ENCODE assay signal across 11 mouse cellular contexts in the genomic region with DNA sequence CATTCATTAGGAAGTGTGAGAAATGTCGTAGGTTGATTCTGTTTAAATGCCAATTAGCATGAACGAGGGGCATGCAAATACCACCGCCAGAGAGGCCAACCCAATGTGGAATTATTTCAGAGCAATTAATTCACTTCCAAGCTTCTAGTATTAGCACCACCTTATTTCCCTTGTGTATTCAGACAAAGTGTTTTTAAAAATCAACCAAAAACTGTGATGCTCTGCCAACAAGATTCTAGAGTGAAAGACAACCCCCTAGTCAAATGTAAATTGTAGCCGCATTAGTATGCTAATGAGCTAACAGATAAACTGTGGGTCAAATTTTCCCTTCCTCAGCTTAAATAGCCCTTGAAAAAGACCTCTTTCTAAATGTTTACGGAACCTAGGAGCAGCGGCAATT. TPM values are rescaled to one million over a fixed set of nuclear protein-coding genes. Genes with fewer than 3 reads are reported as not detected.
DNase-seq lines count a peak whose midpoint lies in the region; ATAC-seq and TF ChIP-seq lines count a peak whose summit lies in the region.
"Had no signal": no experiment of that assay in that cellular context is flagged by ENCODE, and none has a peak within 500 bp of the region (broad histone marks: within the 10 kb centered on the region; RNA-seq: fewer than 3 reads in every experiment).

No protein-coding gene starts in this region.

- H3K36me3 ChIP-seq in heart, embryonic 15.5 days, result no peaks in the 10 kb centered on the region
- no peaks in the 10 kb centered on the region for H3K36me3 ChIP-seq in E14TG2a.4 (ENCODE audit: insufficient read depth, low read length)
- H3K36me3 ChIP-seq in forebrain, embryonic 13.5 days (ENCODE audit: poor library complexity, severe bottlenecking), result no peaks in the 10 kb centered on the region
- H3K36me3 ChIP-seq in liver, postnatal 0 days (replicated peaks; ENCODE audit: insufficient read depth, low read length), result no peaks in the 10 kb centered on the region
- H3K36me3 ChIP-seq: lung, embryonic 15.5 days had no signal

- H3K9ac ChIP-seq in heart, embryonic 15.5 days, result no peak overlapping the region
- no peak overlapping the region for H3K9ac ChIP-seq in forebrain, embryonic 13.5 days
- H3K9ac ChIP-seq in liver, postnatal 0 days (replicated peaks), result no peak overlapping the region
- H3K9ac ChIP-seq: lung, embryonic 15.5 days had no signal

- H3K4me1 ChIP-seq in heart, embryonic 15.5 days (replicated peaks), result no peaks in the 10 kb centered on the region; the same call in 1 of the 2 replicates
- H3K4me1 ChIP-seq in E14TG2a.4 (replicated peaks; ENCODE audit: low read depth, low read length), result peaks cover 19% of the 10 kb centered on the region
- peaks cover 45% of the 10 kb centered on the region for H3K4me1 ChIP-seq in forebrain, embryonic 13.5 days
- no peaks in the 10 kb centered on the region for H3K4me1 ChIP-seq in liver, postnatal 0 days (ENCODE audit: insufficient read depth)
- H3K4me1 ChIP-seq: lung, embryonic 15.5 days had no signal

- no peaks in the 10 kb centered on the region for H3K9me3 ChIP-seq in heart, embryonic 15.5 days (replicated peaks)
- H3K9me3 ChIP-seq in E14TG2a.4 (ENCODE audit: low read length), result no peaks in the 10 kb centered on the region
- no peaks in the 10 kb centered on the region for H3K9me3 ChIP-seq in forebrain, embryonic 13.5 days (replicated peaks)
- H3K9me3 ChIP-seq in liver, postnatal 0 days (ENCODE audit: low read length), result no peaks in the 10 kb centered on the region
- H3K9me3 ChIP-seq: lung, embryonic 15.5 days had no signal

- H3K4me3 ChIP-seq in heart, embryonic 15.5 days, result peak overlapping the region; percentile 28; the same call in 1 of the 2 replicates
- peak overlapping the region; percentile 52 for H3K4me3 ChIP-seq in E14TG2a.4 (replicated peaks; ENCODE audit: low read length)
- H3K4me3 ChIP-seq in forebrain, embryonic 13.5 days, result no peak overlapping the region
- peak overlapping the region; percentile 1; the same call in 1 of the 2 replicates for H3K4me3 ChIP-seq in liver, postnatal 0 days (ENCODE audit: low read depth, low read length)

- TF ChIP-seq CTCF in E14TG2a.4 (conservative IDR thresholded peaks at IDR 0.05; ENCODE audit: low read length), result no peak
- no peak for TF ChIP-seq CTCF in liver, postnatal 0 days (IDR thresholded peaks at IDR 0.05; ENCODE audit: low read depth)

- 27% methylated on average over 6 of the region's 6 CpGs for WGBS in heart, embryonic 15.5 days
- WGBS in forebrain, embryonic 13.5 days, result 3% methylated on average over 6 of the region's 6 CpGs
- 25% methylated on average over 6 of the region's 6 CpGs for WGBS in liver, postnatal 0 days (ENCODE audit: insufficient replicate concordance)

- H3K27me3 ChIP-seq in heart, embryonic 15.5 days, result 0 out of 2 replicates have a peak, but pooled peaks cover 2% of the 10 kb centered on the region
- H3K27me3 ChIP-seq in E14TG2a.4 (ENCODE audit: insufficient read depth, low read length), result peaks cover 37% of the 10 kb centered on the region
- H3K27me3 ChIP-seq in forebrain, embryonic 13.5 days, result peaks cover 17% of the 10 kb centered on the region; the same call in 1 of the 2 replicates
- H3K27me3 ChIP-seq in liver, postnatal 0 days (ENCODE audit: insufficient read depth, low read length), result no peaks in the 10 kb centered on the region
- H3K27me3 ChIP-seq: CH12.LX had no signal

- H3K4me2 ChIP-seq in heart, embryonic 15.5 days, result peak overlapping the region; percentile 53
- peak overlapping the region; percentile 40 for H3K4me2 ChIP-seq in forebrain, embryonic 13.5 days
- H3K4me2 ChIP-seq in liver, postnatal 0 days (ENCODE audit: low read depth, low read length), result peak overlapping the region; percentile 54; the same call in 1 of the 2 replicates

- TF ChIP-seq EP300 in liver, postnatal 0 days (IDR thresholded peaks at IDR 0.05; ENCODE audit: low read depth), result no peak

- no peak for DNase-seq in heart, postnatal 25 days (ENCODE audit: low spot score)
- no peak for DNase-seq in liver, postnatal 0 days
- DNase-seq in right cerebral cortex, postnatal 14 days, result no peak
- no peak for DNase-seq in adrenal gland, postnatal 10 days
- DNase-seq: adrenal gland, postnatal 25 days had no signal

- no peak overlapping the region for H3K27ac ChIP-seq in heart, embryonic 15.5 days
- peak overlapping the region; percentile 8; the same call in 1 of the 2 replicates for H3K27ac ChIP-seq in forebrain, embryonic 13.5 days
- H3K27ac ChIP-seq in liver, postnatal 0 days (ENCODE audit: low read depth), result no peak overlapping the region
- H3K27ac ChIP-seq: lung, embryonic 15.5 days had no signal

- intact Hi-C loops in heart, postnatal 25 days (cut with DNase I), result no loop called here

- ATAC-seq in heart, embryonic 15.5 days (replicated peaks; ENCODE audit: insufficient number of reproducible peaks, insufficient read depth, low FRiP score, low read depth), result no peak
- ATAC-seq in forebrain, embryonic 13.5 days, result peak; percentile 86
- no peak for ATAC-seq in liver, postnatal 0 days
- ATAC-seq in monocyte, adult 5-6 weeks (replicated peaks; ENCODE audit: insufficient number of reproducible peaks, low FRiP score, low TSS enrichment, poor library complexity, severe bottlenecking), result no peak

RNA-seq across cellular contexts. Expression of a gene that starts 36.0 kb away (rescaled TPM):
- polyA plus RNA-seq in heart, embryonic 15.5 days (2015; fragmentation: Nextera tagmentation; extraction: Ambion mirVana), result 7.5 and 8.8 TPM in 2 replicates
- 10 to 100 TPM in 1 of 2 experiments, 1 to 10 TPM in 1; 9.3 to 10.2 TPM for total RNA-seq in heart, postnatal 25 days (2021)
- 11.2 and 11.5 TPM in 2 replicates for polyA plus RNA-seq in forebrain, embryonic 13.5 days (2015; fragmentation: Nextera tagmentation; extraction: Ambion mirVana)
- 6.6 and 6.8 TPM in 2 replicates for polyA plus RNA-seq in liver, postnatal 0 days (2015; fragmentation: Nextera tagmentation; extraction: Ambion mirVana)
- 79.1 to 92.7 TPM (median 88.6 TPM) in 3 replicates for total RNA-seq in monocyte, adult 5-6 weeks (2017)
- total RNA-seq in adrenal gland, postnatal 10 days (2021), result 10 to 100 TPM; 21.8 to 27.0 TPM
